Mouse (Mus musculus): ENCODE results near the gene Scp2. TPM values are rescaled to one million over a fixed set of nuclear protein-coding genes. Genes with fewer than 3 reads are reported as not detected.

Scp2 gene
- polyA plus RNA-seq, 1 experiment, result 209 TPM

GRCm38 (mm10) chr4:108070286-108070685 is 74.5 kb downstream of the Scp2 start:
- H3K27ac ChIP-seq (ENCODE audit: insufficient read depth, low read depth, low read length), result peak overlapping the region; percentile 60
- H3K36me3 ChIP-seq (ENCODE audit: control insufficient read depth, insufficient read depth, low read length), result peaks cover 20% of the 10 kb centered on the region

GRCm38 (mm10) chr4:108068081-108068480 is 76.7 kb downstream of the Scp2 start:
- Histone ChIP-seq H3K27ac (ENCODE audit: insufficient read depth, low read depth, low read length) (peak overlapping the region; percentile 96), H3K4me3 (ENCODE audit: low read depth, low read length) (no peak overlapping the region), H3K4me1 (ENCODE audit: control insufficient read depth, insufficient read depth, insufficient read length, low read length) (peaks cover 21% of the 10 kb centered on the region), H3K27me3 (ENCODE audit: control insufficient read depth, insufficient read depth, low read length) (no peaks in the 10 kb centered on the region), H3K36me3 (ENCODE audit: control insufficient read depth, insufficient read depth, low read length) (peaks cover 27% of the 10 kb centered on the region)
- TF ChIP-seq POLR2A (IDR thresholded peaks at IDR 0.05; ENCODE audit: low read depth, low read length) (no peak), CTCF (IDR thresholded peaks at IDR 0.05; ENCODE audit: extremely low read depth, insufficient read length, insufficient replicate concordance, low read depth, low read length) (no peak)
- WGBS, result 19% methylated on average over 2 of the region's 2 CpGs

More at GRCm38 (mm10) chr4:108070286-108070685, 74.5 kb downstream of the Scp2 start:
- TF ChIP-seq CTCF (IDR thresholded peaks at IDR 0.05; ENCODE audit: extremely low read depth, insufficient read length, insufficient replicate concordance, low read depth, low read length) (no peak), POLR2A (IDR thresholded peaks at IDR 0.05; ENCODE audit: low read depth, low read length) (no peak)
- no peaks in the 10 kb centered on the region for H3K27me3 ChIP-seq (ENCODE audit: control insufficient read depth, insufficient read depth, low read length)
- peaks cover 14% of the 10 kb centered on the region; the same call in 1 of the 2 replicates for H3K4me1 ChIP-seq (ENCODE audit: control insufficient read depth, insufficient read depth, insufficient read length, low read length)
- H3K4me3 ChIP-seq (ENCODE audit: low read depth, low read length), result peak overlapping the region; percentile 62
- 24% methylated on average over 4 of the region's 4 CpGs for WGBS

GRCm38 (mm10) chr4:108067261-108067660 is 77.5 kb downstream of the Scp2 start:
- peaks cover 21% of the 10 kb centered on the region for H3K4me1 ChIP-seq (ENCODE audit: control insufficient read depth, insufficient read depth, insufficient read length, low read length)
- H3K36me3 ChIP-seq (ENCODE audit: control insufficient read depth, insufficient read depth, low read length), result peaks cover 33% of the 10 kb centered on the region
- H3K4me3 ChIP-seq (ENCODE audit: low read depth, low read length), result peak overlapping the region; percentile 7; the same call in 1 of the 2 replicates
- peak overlapping the region; percentile 96 for H3K27ac ChIP-seq (ENCODE audit: insufficient read depth, low read depth, low read length)
- TF ChIP-seq POLR2A (IDR thresholded peaks at IDR 0.05; ENCODE audit: low read depth, low read length) (no peak), CTCF (IDR thresholded peaks at IDR 0.05; ENCODE audit: extremely low read depth, insufficient read length, insufficient replicate concordance, low read depth, low read length) (no peak)
- H3K27me3 ChIP-seq (ENCODE audit: control insufficient read depth, insufficient read depth, low read length), result no peaks in the 10 kb centered on the region
- 88% methylated on average over 7 of the region's 7 CpGs for WGBS

- no peak overlapping the region for H3K4me3 ChIP-seq (ENCODE audit: low read depth, low read length)
- WGBS, result 36% methylated on average over 4 of the region's 4 CpGs
- TF ChIP-seq POLR2A (IDR thresholded peaks at IDR 0.05; ENCODE audit: low read depth, low read length), result no peak
- no peak for TF ChIP-seq CTCF (IDR thresholded peaks at IDR 0.05; ENCODE audit: extremely low read depth, insufficient read length, insufficient replicate concordance, low read depth, low read length)
- peaks cover 19% of the 10 kb centered on the region for H3K4me1 ChIP-seq (ENCODE audit: control insufficient read depth, insufficient read depth, insufficient read length, low read length)
- peak overlapping the region; percentile 96 for H3K27ac ChIP-seq (ENCODE audit: insufficient read depth, low read depth, low read length)
- no peaks in the 10 kb centered on the region for H3K27me3 ChIP-seq (ENCODE audit: control insufficient read depth, insufficient read depth, low read length)
- H3K36me3 ChIP-seq (ENCODE audit: control insufficient read depth, insufficient read depth, low read length), result peaks cover 37% of the 10 kb centered on the region
Measured at GRCm38 (mm10) chr4:108066569-108066968, 78.2 kb downstream of the Scp2 start.

- WGBS, result 33% methylated on average over 2 of the region's 2 CpGs
- Histone ChIP-seq H3K36me3 (ENCODE audit: control insufficient read depth, insufficient read depth, low read length) (peaks cover 42% of the 10 kb centered on the region), H3K27me3 (ENCODE audit: control insufficient read depth, insufficient read depth, low read length) (no peaks in the 10 kb centered on the region), H3K27ac (ENCODE audit: insufficient read depth, low read depth, low read length) (peak overlapping the region; percentile 76), H3K4me3 (ENCODE audit: low read depth, low read length) (no peak overlapping the region), H3K4me1 (ENCODE audit: control insufficient read depth, insufficient read depth, insufficient read length, low read length) (peaks cover 19% of the 10 kb centered on the region)
- TF ChIP-seq CTCF (IDR thresholded peaks at IDR 0.05; ENCODE audit: extremely low read depth, insufficient read length, insufficient replicate concordance, low read depth, low read length), result no peak
- no peak for TF ChIP-seq POLR2A (IDR thresholded peaks at IDR 0.05; ENCODE audit: low read depth, low read length)
Measured at GRCm38 (mm10) chr4:108065176-108065844, 79.5 kb downstream of the Scp2 start.

GRCm38 (mm10) chr4:108063616-108064015 is 81.2 kb downstream of the Scp2 start:
- Histone ChIP-seq H3K27ac (ENCODE audit: insufficient read depth, low read depth, low read length) (peak overlapping the region; percentile 46; the same call in 1 of the 2 replicates), H3K4me3 (ENCODE audit: low read depth, low read length) (no peak overlapping the region), H3K36me3 (ENCODE audit: control insufficient read depth, insufficient read depth, low read length) (peaks cover 51% of the 10 kb centered on the region), H3K4me1 (ENCODE audit: control insufficient read depth, insufficient read depth, insufficient read length, low read length) (peaks cover 19% of the 10 kb centered on the region), H3K27me3 (ENCODE audit: control insufficient read depth, insufficient read depth, low read length) (no peaks in the 10 kb centered on the region)
- WGBS, result 62% methylated on average over 6 of the region's 6 CpGs
- no peak for TF ChIP-seq CTCF (IDR thresholded peaks at IDR 0.05; ENCODE audit: extremely low read depth, insufficient read length, insufficient replicate concordance, low read depth, low read length)
- TF ChIP-seq POLR2A (IDR thresholded peaks at IDR 0.05; ENCODE audit: low read depth, low read length), result no peak

- Histone ChIP-seq H3K27ac (ENCODE audit: insufficient read depth, low read depth, low read length) (no peak overlapping the region), H3K27me3 (ENCODE audit: control insufficient read depth, insufficient read depth, low read length) (no peaks in the 10 kb centered on the region), H3K36me3 (ENCODE audit: control insufficient read depth, insufficient read depth, low read length) (peaks cover 48% of the 10 kb centered on the region), H3K4me3 (ENCODE audit: low read depth, low read length) (no peak overlapping the region), H3K4me1 (ENCODE audit: control insufficient read depth, insufficient read depth, insufficient read length, low read length) (peaks cover 16% of the 10 kb centered on the region)
- TF ChIP-seq POLR2A (IDR thresholded peaks at IDR 0.05; ENCODE audit: low read depth, low read length) (no peak), CTCF (IDR thresholded peaks at IDR 0.05; ENCODE audit: extremely low read depth, insufficient read length, insufficient replicate concordance, low read depth, low read length) (no peak; the same call in 1 of the 2 replicates)
- WGBS, result 94% methylated on average over 5 of the region's 5 CpGs
Measured at GRCm38 (mm10) chr4:108062524-108062923, 82.3 kb downstream of the Scp2 start.

Measured in small intestine, adult 2 months (tissue).